Mouse (Mus musculus) MEL (cell line): Measurements from ENCODE around the gene Foxp2. TPM values are rescaled to one million over a fixed set of nuclear protein-coding genes. Genes with fewer than 3 reads are reported as not detected.

ENCODE experiments used
- DNase-seq: peaks from one replicate; pipeline ENCODE4 v3.0.0; 2011; ENCODE audit warnings: low read depth, low spot score
- H3K27ac ChIP-seq: 2 replicates; pipeline ENCODE4 v1.5.1; 2012; ENCODE audit warnings: low read depth, mild to moderate bottlenecking, control low read depth, low read length, moderate library complexity; ENCODE audit not compliant: control insufficient read depth
- H3K27me3 ChIP-seq, 2 experiments: fragments of 150-350 bp in 1 of 2; sonication (generic) in 1 of 2; 2 replicates each; pipeline ENCODE4 v1.6.1; 2012; ENCODE audit warnings: low read length in 2 of 2, mild to moderate bottlenecking in 2 of 2, improper control_type of control experiment in 1 of 2, moderate library complexity in 1 of 2; ENCODE audit not compliant: insufficient read depth in 2 of 2, control insufficient read depth in 1 of 2
- H3K36me3 ChIP-seq, 2 experiments: 2 replicates each; pipeline ENCODE4 v1.6.1; 2012 to 2014; ENCODE audit warnings: low read length in 2 of 2, improper control_type of control experiment in 1 of 2, inconsistent platforms in 1 of 2, mild to moderate bottlenecking in 1 of 2; ENCODE audit not compliant: insufficient read depth in 2 of 2, control insufficient read depth in 1 of 2
- H3K4me1 ChIP-seq, 2 experiments: fragments of 150-350 bp in 1 of 2; sonication (generic) in 1 of 2; 2 replicates each; pipeline ENCODE4 v1.6.1; 2012; ENCODE audit warnings: low read length in 2 of 2, improper control_type of control experiment in 1 of 2, mild to moderate bottlenecking in 1 of 2; ENCODE audit not compliant: insufficient read depth in 2 of 2, control insufficient read depth in 1 of 2
- H3K4me3 ChIP-seq, 2 experiments: fragments of 150-350 bp in 1 of 2; sonication (generic) in 1 of 2; 2 replicates each; pipeline ENCODE4 v1.5.1; 2012; ENCODE audit warnings: low read depth in 2 of 2, low read length in 2 of 2, mild to moderate bottlenecking in 2 of 2, moderate library complexity in 2 of 2, control low read depth in 1 of 2, improper control_type of control experiment in 1 of 2; ENCODE audit not compliant: control insufficient read depth in 1 of 2, insufficient read depth in 1 of 2
- H3K79me2 ChIP-seq: 2 replicates; pipeline ENCODE4 v1.6.1; 2012; ENCODE audit warnings: mild to moderate bottlenecking, low read length, moderate library complexity; ENCODE audit not compliant: control insufficient read depth, poor library complexity, insufficient read depth
- H3K9ac ChIP-seq: 2 replicates; pipeline ENCODE4 v1.6.1; 2012; ENCODE audit warnings: low read depth, mild to moderate bottlenecking, control low read depth, low read length, moderate library complexity; ENCODE audit not compliant: control insufficient read depth, poor library complexity, severe bottlenecking
- H3K9me3 ChIP-seq: fragments of 150-350 bp; sonication (generic); replicated peaks from 2 replicates; pipeline ENCODE4 v1.6.1; 2012; ENCODE audit warnings: mild to moderate bottlenecking, low read length, improper control_type of control experiment, moderate library complexity; ENCODE audit not compliant: insufficient read depth
- BHLHE40 ChIP-seq: IDR thresholded peaks from 2 replicates; pipeline ENCODE4 v1.6.1; 2012; ENCODE audit warnings: low read depth, mild to moderate bottlenecking, inconsistent platforms, low read length, improper control_type of control experiment, borderline replicate concordance
- CHD1 ChIP-seq: IDR thresholded peaks from 2 replicates; pipeline ENCODE4 v1.6.1; 2012; ENCODE audit warnings: low read depth, mild to moderate bottlenecking, inconsistent platforms, low read length, improper control_type of control experiment
- CTCF ChIP-seq, 3 experiments: IDR thresholded peaks in 2 of 3; conservative IDR thresholded peaks in 1 of 3; 2 replicates each; pipeline ENCODE4 v1.5.1; 2011 to 2012; ENCODE audit warnings: low read length in 3 of 3, low read depth in 2 of 3, mild to moderate bottlenecking in 2 of 3, improper control_type of control experiment in 1 of 3, inconsistent platforms in 1 of 3, mixed read lengths in 1 of 3, moderate library complexity in 1 of 3; ENCODE audit not compliant: control insufficient read depth in 1 of 3, insufficient read depth in 1 of 3, poor library complexity in 1 of 3, severe bottlenecking in 1 of 3
- ELF1 ChIP-seq: IDR thresholded peaks from 2 replicates; pipeline ENCODE4 v1.6.1; 2014; ENCODE audit warnings: low read depth, mild to moderate bottlenecking, inconsistent platforms, low read length, improper control_type of control experiment, moderate library complexity
- ETS1 ChIP-seq: IDR thresholded peaks from 2 replicates; pipeline ENCODE4 v1.6.1; 2012; ENCODE audit warnings: low read depth, mild to moderate bottlenecking, inconsistent platforms, low read length, improper control_type of control experiment, moderate library complexity
- JUND ChIP-seq: IDR thresholded peaks from 2 replicates; pipeline ENCODE4 v1.6.1; 2011; ENCODE audit warnings: low read depth, mild to moderate bottlenecking, improper control_type of control experiment, low read length
- MAFK ChIP-seq: IDR thresholded peaks from 2 replicates; pipeline ENCODE4 v1.6.1; 2011; ENCODE audit warnings: low read depth, mild to moderate bottlenecking, low read length, improper control_type of control experiment, borderline replicate concordance
- MAX ChIP-seq: IDR thresholded peaks from 2 replicates; pipeline ENCODE4 v1.6.1; 2011; ENCODE audit warnings: low read length, improper control_type of control experiment
- MAZ ChIP-seq: IDR thresholded peaks from 2 replicates; pipeline ENCODE4 v1.6.1; 2012; ENCODE audit warnings: low read depth, mild to moderate bottlenecking, inconsistent platforms, low read length, improper control_type of control experiment
- MEF2A ChIP-seq: IDR thresholded peaks from 2 replicates; pipeline ENCODE4 v1.6.1; 2014; ENCODE audit warnings: low read depth, mild to moderate bottlenecking, inconsistent platforms, low read length, improper control_type of control experiment; ENCODE audit not compliant: poor library complexity, insufficient replicate concordance, severe bottlenecking; ENCODE audit errors: extremely low read depth
- MXI1 ChIP-seq: IDR thresholded peaks from 2 replicates; pipeline ENCODE4 v1.6.1; 2011; ENCODE audit warnings: mild to moderate bottlenecking, low read depth, low read length, improper control_type of control experiment
- MYC ChIP-seq: IDR thresholded peaks from 2 replicates; pipeline ENCODE4 v1.6.1; 2011; ENCODE audit warnings: low read depth, mild to moderate bottlenecking, low read length, improper control_type of control experiment, moderate library complexity
- POLR2AphosphoS2 ChIP-seq: IDR thresholded peaks from 2 replicates; pipeline ENCODE4 v1.6.1; 2011; ENCODE audit warnings: low read length, improper control_type of control experiment
- POLR2AphosphoS5 ChIP-seq: IDR thresholded peaks from 2 replicates; pipeline ENCODE4 v1.6.1; 2012; ENCODE audit warnings: low read depth, borderline replicate concordance, mild to moderate bottlenecking, inconsistent platforms, low read length, moderate library complexity, mixed read lengths
- RAD21 ChIP-seq: IDR thresholded peaks from 2 replicates; pipeline ENCODE4 v1.6.1; 2011; ENCODE audit warnings: mild to moderate bottlenecking, low read depth, low read length, improper control_type of control experiment
- SMC3 ChIP-seq: IDR thresholded peaks from 2 replicates; pipeline ENCODE4 v1.6.1; 2011; ENCODE audit warnings: low read depth, low read length, improper control_type of control experiment
- TBP ChIP-seq: IDR thresholded peaks from 2 replicates; pipeline ENCODE4 v1.8.0; 2011; ENCODE audit warnings: low read depth, low read length, improper control_type of control experiment
- TCF12 ChIP-seq: IDR thresholded peaks from 2 replicates; pipeline ENCODE4 v1.6.1; 2014; ENCODE audit warnings: low read depth, mild to moderate bottlenecking, inconsistent platforms, low read length, improper control_type of control experiment, moderate library complexity
- UBTF ChIP-seq: IDR thresholded peaks from 2 replicates; pipeline ENCODE4 v1.6.1; 2012; ENCODE audit warnings: low read depth, mild to moderate bottlenecking, inconsistent platforms, low read length, improper control_type of control experiment, moderate library complexity, borderline replicate concordance; ENCODE audit not compliant: insufficient read depth
- USF1 ChIP-seq: IDR thresholded peaks from 2 replicates; pipeline ENCODE4 v1.6.1; 2014; ENCODE audit warnings: low read depth, mild to moderate bottlenecking, inconsistent platforms, low read length, improper control_type of control experiment, moderate library complexity
- ZKSCAN1 ChIP-seq: IDR thresholded peaks from 2 replicates; pipeline ENCODE4 v1.6.1; 2012; ENCODE audit warnings: low read depth, mild to moderate bottlenecking, inconsistent platforms, low read length, improper control_type of control experiment, moderate library complexity
- ZMIZ1 ChIP-seq: IDR thresholded peaks from 2 replicates; pipeline ENCODE4 v1.6.1; 2012; ENCODE audit warnings: low read depth, mild to moderate bottlenecking, inconsistent platforms, low read length, improper control_type of control experiment, moderate library complexity
- ZNF384 ChIP-seq: IDR thresholded peaks from 2 replicates; pipeline ENCODE4 v1.6.1; 2012; ENCODE audit warnings: low read depth, mild to moderate bottlenecking, inconsistent platforms, low read length, improper control_type of control experiment
- polyA plus RNA-seq, 2 experiments: library from polyadenylated mRNA; stranded (reverse) in 1 of 2; unstranded in 1 of 2; fragments of >175 nt in 1 of 2; fragments of >200 nt in 1 of 2; gene quantifications; 2 replicates each; pipeline versions ENCODE4 v1.2.1 to v1.2.4; 2012; ENCODE audit warnings: low replicate concordance in 2 of 2, low read depth in 1 of 2; ENCODE audit not compliant: insufficient read length in 2 of 2, insufficient read depth in 1 of 2, missing spikeins in 1 of 2
- total RNA-seq: library from RNA; depleted of rRNA; stranded (reverse); fragments of 300-350 nt; gene quantifications from 2 replicates; pipeline ENCODE4 v1.2.3, GENCODE M21; 2012

Gene Foxp2
- total and polyA plus RNA-seq, 3 experiments = not detected

- TF ChIP-seq ZNF384 (0 out of 2 replicates have a peak, but pooled peaks have one; percentile 14), UBTF (no peak), SMC3 (peak; percentile 24; the same call in 1 of the 2 replicates), CTCF (IDR thresholded peaks at IDR 0.05 in 2 of 3, conservative IDR thresholded peaks at IDR 0.05 in 1 of 3; ENCODE audit: control insufficient read depth in 1 of 3, insufficient read depth in 1 of 3, low read depth in 2 of 3, low read length in 3 of 3, poor library complexity in 1 of 3, severe bottlenecking in 1 of 3) (peak in 2 of 3 experiments; percentile 25 to 26; a peak in 2 of 6 replicates), MAZ (no peak), TCF12 (no peak), RAD21 (peak; percentile 18)
- no peak overlapping the region for H3K27ac ChIP-seq
- H3K36me3 ChIP-seq = no peaks in the 10 kb centered on the region
- peak; percentile 28 for DNase-seq
- no peaks in the 10 kb centered on the region for H3K79me2 ChIP-seq
- no peak overlapping the region for H3K9ac ChIP-seq
- H3K4me3 ChIP-seq = no peak overlapping the region
- no peaks in the 10 kb centered on the region for H3K27me3 ChIP-seq
- H3K4me1 ChIP-seq = no peaks in the 10 kb centered on the region
- no peaks in the 10 kb centered on the region for H3K9me3 ChIP-seq
These were observed 262.4 kb downstream of the Foxp2 start for GRCm38 (mm10) chr6:15163508-15164053.

- no peak overlapping the region for H3K4me3 ChIP-seq
- TF ChIP-seq UBTF (no peak), ELF1 (no peak)
- H3K36me3 ChIP-seq = no peaks in the 10 kb centered on the region
- H3K9me3 ChIP-seq = no peaks in the 10 kb centered on the region
- H3K79me2 ChIP-seq = no peaks in the 10 kb centered on the region
- H3K4me1 ChIP-seq = no peaks in the 10 kb centered on the region
- DNase-seq = no peak
- no peak overlapping the region for H3K9ac ChIP-seq
- no peak overlapping the region for H3K27ac ChIP-seq
- no peaks in the 10 kb centered on the region for H3K27me3 ChIP-seq
These were observed 275.6 kb downstream of the Foxp2 start for GRCm38 (mm10) chr6:15176754-15177153.

GRCm38 (mm10) chr6:15192877-15193276 is 291.7 kb downstream of the Foxp2 start:
- Histone ChIP-seq H3K27ac (no peak overlapping the region), H3K4me3 (no peak overlapping the region), H3K9me3 (no peaks in the 10 kb centered on the region), H3K4me1 (no peaks in the 10 kb centered on the region), H3K27me3 (no peaks in the 10 kb centered on the region), H3K36me3 (no peaks in the 10 kb centered on the region), H3K9ac (no peak overlapping the region), H3K79me2 (no peaks in the 10 kb centered on the region)
- no peak for TF ChIP-seq ZKSCAN1
- no peak for TF ChIP-seq MXI1
- TF ChIP-seq ZMIZ1 = no peak
- TF ChIP-seq MYC = no peak
- TF ChIP-seq ETS1 = no peak
- TF ChIP-seq POLR2AphosphoS2 = no peak
- no peak for TF ChIP-seq CTCF (IDR thresholded peaks at IDR 0.05 in 2 of 3, conservative IDR thresholded peaks at IDR 0.05 in 1 of 3; ENCODE audit: control insufficient read depth in 1 of 3, insufficient read depth in 1 of 3, low read depth in 2 of 3, low read length in 3 of 3, poor library complexity in 1 of 3, severe bottlenecking in 1 of 3)
- TF ChIP-seq POLR2AphosphoS5 = no peak
- no peak for TF ChIP-seq MAZ
- no peak for TF ChIP-seq ELF1
- TF ChIP-seq MEF2A = no peak
- no peak for TF ChIP-seq CHD1
- no peak for TF ChIP-seq MAX
- no peak for TF ChIP-seq USF1
- no peak for TF ChIP-seq MAFK
- no peak for TF ChIP-seq JUND
- TF ChIP-seq BHLHE40 = no peak
- no peak for TF ChIP-seq TBP
- DNase-seq = no peak
